ENCODE assay signal across 24 mouse cellular contexts in the genomic region with DNA sequence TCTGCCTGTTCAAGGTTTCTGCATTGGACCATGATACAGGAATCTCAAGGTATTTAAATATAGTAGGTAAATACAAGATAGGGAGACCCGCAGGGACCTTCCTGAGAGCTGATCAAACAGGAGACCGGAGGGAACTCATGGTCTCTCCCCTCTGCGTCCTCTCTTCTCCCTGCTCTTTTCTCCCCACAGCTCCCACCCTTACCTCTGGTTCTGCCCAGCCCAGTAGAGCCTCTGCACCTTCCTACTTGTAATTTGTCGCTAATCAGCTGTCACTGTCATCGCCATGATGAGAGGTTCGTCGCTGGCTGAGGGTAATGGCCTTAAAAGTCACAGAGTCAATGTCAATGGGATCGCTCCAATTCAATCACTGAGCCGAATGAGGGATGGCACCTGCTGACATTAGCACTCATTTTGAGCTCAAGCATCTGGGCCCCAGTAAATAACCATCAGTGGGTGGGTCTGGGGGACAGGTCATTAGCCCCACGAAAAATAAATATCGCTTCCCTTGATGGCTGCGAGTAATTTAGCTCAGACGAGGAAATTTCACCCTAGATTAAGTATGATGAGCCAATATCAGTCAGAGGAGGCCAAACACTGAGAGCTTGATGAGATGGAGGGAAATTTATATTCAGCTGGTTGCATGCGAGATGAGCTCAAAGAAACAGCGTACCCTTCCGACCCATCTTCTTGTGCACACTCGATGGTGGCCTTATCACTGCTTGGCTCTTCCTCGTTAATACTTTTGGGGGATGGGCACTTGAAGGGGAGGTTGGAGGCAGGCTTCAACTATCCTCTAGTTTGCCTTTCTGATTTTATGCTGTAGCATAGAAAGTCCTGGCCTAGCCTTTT. TPM values are rescaled to one million over a fixed set of nuclear protein-coding genes. Genes with fewer than 3 reads are reported as not detected.
DNase-seq lines count a peak whose midpoint lies in the region; ATAC-seq and TF ChIP-seq lines count a peak whose summit lies in the region.
"Had no signal": no experiment of that assay in that cellular context is flagged by ENCODE, and none has a peak within 500 bp of the region (broad histone marks: within the 10 kb centered on the region; RNA-seq: fewer than 3 reads in every experiment).

No protein-coding gene starts in this region.

- no peak overlapping the region for H3K9ac ChIP-seq in midbrain, embryonic 12.5 days (replicated peaks)
- H3K9ac ChIP-seq in midbrain, embryonic 16.5 days (ENCODE audit: low read depth, low read length), result no peak overlapping the region
- no peak overlapping the region for H3K9ac ChIP-seq in hindbrain, embryonic 13.5 days
- no peak overlapping the region for H3K9ac ChIP-seq in hindbrain, postnatal 0 days (replicated peaks; ENCODE audit: low read length)
- H3K9ac ChIP-seq: embryonic facial prominence, embryonic 12.5 days; heart, embryonic 12.5 days; hindbrain, embryonic 15.5 days; limb, embryonic 12.5 days; liver, postnatal 0 days had no signal

- no peaks in the 10 kb centered on the region for H3K36me3 ChIP-seq in midbrain, embryonic 12.5 days
- no peaks in the 10 kb centered on the region for H3K36me3 ChIP-seq in midbrain, embryonic 16.5 days (ENCODE audit: control insufficient read depth, insufficient read depth, low read length)
- H3K36me3 ChIP-seq in hindbrain, embryonic 13.5 days, result no peaks in the 10 kb centered on the region
- no peaks in the 10 kb centered on the region for H3K36me3 ChIP-seq in hindbrain, postnatal 0 days (ENCODE audit: insufficient read depth, low read length)
- H3K36me3 ChIP-seq: embryonic facial prominence, embryonic 12.5 days; heart, embryonic 12.5 days; hindbrain, embryonic 15.5 days; limb, embryonic 12.5 days had no signal

- no peak for TF ChIP-seq CTCF in hindbrain, postnatal 0 days (IDR thresholded peaks at IDR 0.05; ENCODE audit: low read depth)

- 0 out of 2 replicates have a peak, but pooled peaks cover 3% of the 10 kb centered on the region for H3K4me1 ChIP-seq in midbrain, embryonic 12.5 days
- no peaks in the 10 kb centered on the region for H3K4me1 ChIP-seq in midbrain, embryonic 16.5 days (ENCODE audit: control insufficient read depth, insufficient read depth, low read length)
- peaks cover 10% of the 10 kb centered on the region for H3K4me1 ChIP-seq in hindbrain, embryonic 13.5 days (replicated peaks)
- no peaks in the 10 kb centered on the region for H3K4me1 ChIP-seq in hindbrain, postnatal 0 days (ENCODE audit: insufficient read depth, low read length)
- H3K4me1 ChIP-seq: embryonic facial prominence, embryonic 12.5 days; heart, embryonic 12.5 days; limb, embryonic 12.5 days had no signal

- no peak overlapping the region for H3K4me2 ChIP-seq in midbrain, embryonic 12.5 days (replicated peaks)
- H3K4me2 ChIP-seq in midbrain, embryonic 16.5 days (ENCODE audit: low read length), result no peak overlapping the region
- H3K4me2 ChIP-seq in hindbrain, embryonic 13.5 days, result peak overlapping the region; percentile 15; the same call in 1 of the 2 replicates
- H3K4me2 ChIP-seq in hindbrain, postnatal 0 days (ENCODE audit: low read depth, low read length), result no peak overlapping the region
- H3K4me2 ChIP-seq: embryonic facial prominence, embryonic 12.5 days; heart, embryonic 12.5 days; hindbrain, embryonic 15.5 days; limb, embryonic 12.5 days; liver, embryonic 11.5 days had no signal

- no peak for ATAC-seq in midbrain, embryonic 12.5 days (ENCODE audit: low FRiP score, low read depth)
- ATAC-seq in midbrain, embryonic 16.5 days, result no peak; the same call in 1 of the 2 replicates
- ATAC-seq in hindbrain, embryonic 13.5 days (ENCODE audit: low FRiP score), result peak; percentile 54; the same call in 1 of the 2 replicates
- no peak for ATAC-seq in hindbrain, postnatal 0 days
- ATAC-seq: forebrain, embryonic 16.5 days; intestine, embryonic 16.5 days; liver, postnatal 0 days had no signal

- DNase-seq in hindbrain, postnatal 0 days (ENCODE audit: low spot score), result peak; percentile 6
- peak; percentile 31 for DNase-seq in retina, embryonic 14.5 days (ENCODE audit: low spot score)
- DNase-seq in kidney, postnatal 14 days, result no peak
- DNase-seq in spleen, adult 18-20 months, result no peak
- DNase-seq: adrenal gland, adult 8-10 months; cerebellum, adult 2 months; cerebellum, postnatal 25 days; gastrocnemius, postnatal 25 days; heart, adult 18-20 months; heart, postnatal 10 days; kidney, adult 9 months; kidney, postnatal 36 days; liver, postnatal 0 days; right cerebral cortex, postnatal 25 days had no signal

- H3K4me3 ChIP-seq in midbrain, embryonic 12.5 days, result no peak overlapping the region
- H3K4me3 ChIP-seq in midbrain, embryonic 16.5 days (ENCODE audit: low read depth, low read length), result no peak overlapping the region
- H3K4me3 ChIP-seq in hindbrain, embryonic 13.5 days, result no peak overlapping the region
- no peak overlapping the region for H3K4me3 ChIP-seq in hindbrain, postnatal 0 days (ENCODE audit: low read length)
- H3K4me3 ChIP-seq: embryonic facial prominence, embryonic 12.5 days; heart, embryonic 12.5 days; hindbrain, embryonic 15.5 days; limb, embryonic 12.5 days had no signal

- H3K27ac ChIP-seq in midbrain, embryonic 12.5 days (replicated peaks), result 0 out of 2 replicates have a peak overlapping the region, but pooled peaks have one; percentile 46
- H3K27ac ChIP-seq in midbrain, embryonic 16.5 days (ENCODE audit: low read length), result no peak overlapping the region
- peak overlapping the region; percentile 40; the same call in 1 of the 2 replicates for H3K27ac ChIP-seq in hindbrain, embryonic 13.5 days
- H3K27ac ChIP-seq in hindbrain, postnatal 0 days, result no peak overlapping the region
- H3K27ac ChIP-seq: embryonic facial prominence, embryonic 12.5 days; hindbrain, embryonic 15.5 days; limb, embryonic 12.5 days had no signal

- no peaks in the 10 kb centered on the region for H3K9me3 ChIP-seq in midbrain, embryonic 12.5 days
- H3K9me3 ChIP-seq in midbrain, embryonic 16.5 days (replicated peaks; ENCODE audit: control insufficient read depth, low read length, poor library complexity, severe bottlenecking), result no peaks in the 10 kb centered on the region
- no peaks in the 10 kb centered on the region for H3K9me3 ChIP-seq in hindbrain, embryonic 13.5 days
- no peaks in the 10 kb centered on the region for H3K9me3 ChIP-seq in hindbrain, postnatal 0 days (ENCODE audit: low read length)
- H3K9me3 ChIP-seq: embryonic facial prominence, embryonic 12.5 days; heart, embryonic 12.5 days; hindbrain, embryonic 15.5 days; limb, embryonic 12.5 days had no signal

- no peaks in the 10 kb centered on the region for H3K27me3 ChIP-seq in midbrain, embryonic 12.5 days
- H3K27me3 ChIP-seq in midbrain, embryonic 16.5 days (ENCODE audit: control insufficient read depth, insufficient read depth, low read depth, low read length), result no peaks in the 10 kb centered on the region
- no peaks in the 10 kb centered on the region for H3K27me3 ChIP-seq in hindbrain, embryonic 13.5 days
- H3K27me3 ChIP-seq in hindbrain, postnatal 0 days (ENCODE audit: insufficient read depth, low read length), result no peaks in the 10 kb centered on the region
- H3K27me3 ChIP-seq: embryonic facial prominence, embryonic 12.5 days; heart, embryonic 12.5 days; hindbrain, embryonic 15.5 days; limb, embryonic 12.5 days had no signal

- 76% methylated on average over 18 of the region's 18 CpGs for WGBS in midbrain, embryonic 12.5 days
- 64% methylated on average over 18 of the region's 18 CpGs for WGBS in midbrain, embryonic 16.5 days
- 60% methylated on average over 18 of the region's 18 CpGs for WGBS in hindbrain, embryonic 13.5 days
- WGBS in hindbrain, postnatal 0 days, result 66% methylated on average over 18 of the region's 18 CpGs

RNA-seq across cellular contexts. Expression of gene Paqr3, which starts 56.2 kb away (rescaled TPM):
- 17.9 and 20.0 TPM in 2 replicates for polyA plus RNA-seq in midbrain, embryonic 12.5 days (2016; fragmentation: Nextera tagmentation; extraction: Ambion mirVana)
- 17.6 and 21.4 TPM in 2 replicates for polyA plus RNA-seq in midbrain, embryonic 16.5 days (2015; fragmentation: Nextera tagmentation; extraction: Ambion mirVana)
- 20.9 and 22.5 TPM in 2 replicates for polyA plus RNA-seq in hindbrain, embryonic 13.5 days (2015; fragmentation: Nextera tagmentation; extraction: Ambion mirVana)
- total RNA-seq in hindbrain, postnatal 0 days (2014; rRNA removed), result 44.7 and 45.3 TPM in 2 replicates
- polyA plus RNA-seq in hindbrain, postnatal 0 days (2015; fragmentation: Nextera tagmentation; extraction: Ambion mirVana), result 9.8 and 11.6 TPM in 2 replicates

Comparison
In these comparisons a context has a peak if more than half of its experiments do, and no peak if none do; other contexts are left out.
1. H3K27ac ChIP-seq: peak in midbrain, embryonic 12.5 days (single experiment) and hindbrain, embryonic 13.5 days (single experiment); none in midbrain, embryonic 16.5 days (single experiment) and hindbrain, postnatal 0 days (single experiment).
2. DNase-seq: peak in hindbrain, postnatal 0 days (single experiment) and retina, embryonic 14.5 days (single experiment); none in kidney, postnatal 14 days (single experiment) and spleen, adult 18-20 months (0 of 2).